Mouse (Mus musculus): ENCODE results near the gene Notum. TPM values are rescaled to one million over a fixed set of nuclear protein-coding genes. Genes with fewer than 3 reads are reported as not detected.
A peak's percentile ranks its signal among the peaks of the same experiment; 100 is the strongest.

Notum gene
- total and polyA plus RNA-seq, 2 experiments, result 34.9 to 61.6 TPM

DNA sequence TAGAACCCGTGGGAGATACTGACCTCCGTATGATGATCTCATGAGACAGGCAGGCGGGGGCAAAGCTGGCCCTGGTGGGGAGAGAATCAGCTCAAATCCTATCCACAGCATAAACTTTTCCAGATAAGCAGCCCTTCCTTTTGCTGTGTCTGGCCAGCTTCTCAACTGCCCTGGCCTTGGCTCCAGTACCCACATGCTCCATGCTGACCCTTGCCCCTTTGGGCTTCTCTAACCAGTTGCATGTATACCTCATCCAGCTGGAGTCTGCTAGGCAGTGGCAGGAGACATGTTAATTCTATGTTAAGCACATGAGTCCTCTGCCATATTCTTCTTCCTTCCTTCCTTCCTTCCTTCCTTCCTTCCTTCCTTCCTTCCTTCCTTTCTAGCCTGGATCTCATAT lies 6.2 kb downstream of the Notum start:
- no peaks in the 10 kb centered on the region for H3K4me1 ChIP-seq (ENCODE audit: control insufficient read depth, insufficient read depth, low read length)
- TF ChIP-seq CTCF (IDR thresholded peaks at IDR 0.05; ENCODE audit: low read depth, low read length), result no peak
- no peak for TF ChIP-seq POLR2A (IDR thresholded peaks at IDR 0.05; ENCODE audit: extremely low read depth, insufficient read depth, low read length)
- 72% methylated on average over 3 of the region's 3 CpGs for WGBS
- peak; percentile 55 for DNase-seq (ENCODE audit: extremely low read depth, low read depth, low spot score)
- no peak overlapping the region for H3K27ac ChIP-seq (replicated peaks; ENCODE audit: insufficient read depth, low read depth, low read length)
- H3K27me3 ChIP-seq (ENCODE audit: control insufficient read depth, insufficient read depth, low read length), result no peaks in the 10 kb centered on the region
- no peaks in the 10 kb centered on the region for H3K79me2 ChIP-seq (ENCODE audit: control insufficient read depth, insufficient read depth, low read length)
- no peaks in the 10 kb centered on the region; the same call in 1 of the 2 replicates for H3K36me3 ChIP-seq (ENCODE audit: control insufficient read depth, insufficient read depth, low read length)
- H3K4me3 ChIP-seq (ENCODE audit: insufficient read depth, low read depth, low read length), result no peak overlapping the region
- H3K9ac ChIP-seq (ENCODE audit: low read depth, low read length), result no peak overlapping the region

DNA sequence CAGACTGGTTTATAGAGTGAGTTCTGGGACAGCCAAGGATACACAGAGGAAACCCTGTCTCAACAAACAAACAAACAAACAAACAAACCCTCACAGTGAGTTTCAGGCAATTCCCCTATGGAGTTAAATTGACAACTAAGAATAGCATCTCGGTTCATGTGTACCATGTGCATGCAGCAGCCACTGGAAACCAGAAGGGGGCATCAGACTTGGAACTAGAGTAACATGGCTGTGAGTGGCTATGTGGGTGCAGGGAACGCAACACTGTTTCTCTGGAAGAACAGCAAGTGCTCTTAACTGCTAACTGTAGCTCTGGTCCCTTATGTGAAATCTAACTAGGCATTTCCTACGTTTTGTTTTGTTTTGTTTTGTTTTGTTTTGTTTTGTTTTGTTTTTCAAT lies 9.1 kb downstream of the Notum start:
- no peaks in the 10 kb centered on the region for H3K4me1 ChIP-seq (ENCODE audit: control insufficient read depth, insufficient read depth, low read length)
- no peak overlapping the region for H3K4me3 ChIP-seq (ENCODE audit: insufficient read depth, low read depth, low read length)
- peak; percentile 45 for DNase-seq (ENCODE audit: extremely low read depth, low read depth, low spot score)
- no peaks in the 10 kb centered on the region for H3K79me2 ChIP-seq (ENCODE audit: control insufficient read depth, insufficient read depth, low read length)
- no peak for TF ChIP-seq POLR2A (IDR thresholded peaks at IDR 0.05; ENCODE audit: extremely low read depth, insufficient read depth, low read length)
- TF ChIP-seq CTCF (IDR thresholded peaks at IDR 0.05; ENCODE audit: low read depth, low read length), result peak; percentile 51; the same call in 1 of the 2 replicates
- WGBS, result 74% methylated on average over 3 of the region's 3 CpGs
- H3K9ac ChIP-seq (ENCODE audit: low read depth, low read length), result no peak overlapping the region
- no peaks in the 10 kb centered on the region for H3K27me3 ChIP-seq (ENCODE audit: control insufficient read depth, insufficient read depth, low read length)
- no peak overlapping the region for H3K27ac ChIP-seq (replicated peaks; ENCODE audit: insufficient read depth, low read depth, low read length)
- no peaks in the 10 kb centered on the region; the same call in 1 of the 2 replicates for H3K36me3 ChIP-seq (ENCODE audit: control insufficient read depth, insufficient read depth, low read length)

DNA sequence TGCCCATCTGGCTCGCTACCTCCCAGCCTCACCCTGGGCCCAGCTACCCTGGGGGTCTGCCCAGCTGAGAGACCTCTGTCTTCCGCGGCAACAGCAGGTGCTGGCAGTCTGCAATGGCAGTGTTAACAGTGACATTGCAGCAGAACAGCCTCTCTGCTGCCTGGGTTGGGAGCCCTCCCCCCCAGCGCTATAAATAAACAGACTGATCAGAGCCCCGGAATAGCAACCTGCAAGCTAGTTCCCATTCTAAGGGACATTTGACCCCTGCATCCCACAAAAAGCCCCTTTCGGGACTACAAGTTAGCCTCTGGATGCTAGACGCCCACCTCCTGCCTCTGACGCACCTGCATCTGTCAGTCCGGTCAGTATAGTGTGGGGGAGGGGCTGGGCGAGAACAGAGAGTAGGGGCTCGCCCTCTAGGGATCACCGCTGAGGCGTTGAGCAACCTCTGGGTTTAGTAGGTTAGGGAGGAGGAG lies 12.9 kb downstream of the Notum start, which contains the start of gene Myadml2:
Gene Myadml2 (minus strand): TSS at position 158 of the 476 bp plus-strand sequence.
- no peaks in the 10 kb centered on the region for H3K27me3 ChIP-seq (ENCODE audit: control insufficient read depth, insufficient read depth, low read length)
- H3K79me2 ChIP-seq (ENCODE audit: control insufficient read depth, insufficient read depth, low read length), result no peaks in the 10 kb centered on the region
- no peak within 1 kb of the TSS for H3K9ac ChIP-seq (ENCODE audit: low read depth, low read length)
- no peaks in the 10 kb centered on the region for H3K36me3 ChIP-seq (ENCODE audit: control insufficient read depth, insufficient read depth, low read length)
- DNase-seq (ENCODE audit: extremely low read depth, low read depth, low spot score), result no peak
- TF ChIP-seq CTCF (IDR thresholded peaks at IDR 0.05; ENCODE audit: low read depth, low read length) (no peak), POLR2A (IDR thresholded peaks at IDR 0.05; ENCODE audit: extremely low read depth, insufficient read depth, low read length) (no peak)
- WGBS, result 12% methylated on average over 13 of the region's 13 CpGs
- no peak within 1 kb of the TSS for H3K4me3 ChIP-seq (ENCODE audit: insufficient read depth, low read depth, low read length)
- H3K27ac ChIP-seq (replicated peaks; ENCODE audit: insufficient read depth, low read depth, low read length), result no peak within 1 kb of the TSS
- peaks cover under 1% of the 10 kb centered on the region; the same call in 1 of the 2 replicates for H3K4me1 ChIP-seq (ENCODE audit: control insufficient read depth, insufficient read depth, low read length)

DNA sequence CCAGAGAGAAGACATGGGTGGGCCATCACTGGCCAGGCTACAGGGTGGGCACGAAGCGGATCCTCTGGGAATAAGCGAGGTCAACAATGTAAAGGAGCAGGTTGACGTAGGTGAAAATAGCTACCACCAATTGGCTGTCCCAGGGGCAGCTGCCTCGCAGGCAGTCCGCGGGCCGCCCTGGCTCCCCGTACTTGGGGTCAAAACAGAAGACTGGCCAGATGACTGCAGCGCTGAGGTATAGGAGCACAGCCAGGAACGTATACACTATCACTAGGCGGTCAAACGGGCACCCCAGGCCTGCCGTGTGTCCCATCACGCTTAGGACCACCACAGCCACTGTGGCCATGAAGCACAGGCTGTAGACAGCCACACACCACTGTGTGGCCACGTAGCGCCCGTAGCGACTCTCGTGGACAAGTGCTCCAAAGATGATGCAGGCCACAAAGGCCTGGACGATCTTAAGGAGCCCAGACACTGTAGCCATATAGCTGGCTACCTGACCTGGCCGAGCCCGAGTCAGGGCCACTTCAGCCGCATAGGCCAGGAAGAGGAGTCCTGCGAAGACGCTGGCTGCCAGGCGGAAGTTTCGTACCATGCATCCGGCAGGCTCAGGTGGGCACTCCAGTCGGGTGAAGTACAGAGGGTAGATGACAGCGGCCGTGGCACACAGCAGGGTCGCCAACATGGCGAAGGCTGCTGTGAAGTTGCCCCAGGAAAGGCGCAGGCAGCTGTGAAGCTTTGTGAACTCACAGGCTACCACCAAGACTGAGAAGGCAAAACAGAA lies 13.7 kb downstream of the Notum start:
- H3K4me1 ChIP-seq (ENCODE audit: control insufficient read depth, insufficient read depth, low read length), result peaks cover 5% of the 10 kb centered on the region; the same call in 1 of the 2 replicates
- H3K9ac ChIP-seq (ENCODE audit: low read depth, low read length), result no peak overlapping the region
- WGBS, result 91% methylated on average over 35 of the region's 35 CpGs
- no peaks in the 10 kb centered on the region for H3K27me3 ChIP-seq (ENCODE audit: control insufficient read depth, insufficient read depth, low read length)
- no peaks in the 10 kb centered on the region for H3K36me3 ChIP-seq (ENCODE audit: control insufficient read depth, insufficient read depth, low read length)
- no peak overlapping the region for H3K27ac ChIP-seq (replicated peaks; ENCODE audit: insufficient read depth, low read depth, low read length)
- DNase-seq (ENCODE audit: extremely low read depth, low read depth, low spot score), result no peak
- H3K79me2 ChIP-seq (ENCODE audit: control insufficient read depth, insufficient read depth, low read length), result no peaks in the 10 kb centered on the region
- TF ChIP-seq POLR2A (IDR thresholded peaks at IDR 0.05; ENCODE audit: extremely low read depth, insufficient read depth, low read length) (no peak), CTCF (IDR thresholded peaks at IDR 0.05; ENCODE audit: low read depth, low read length) (no peak)
- H3K4me3 ChIP-seq (ENCODE audit: insufficient read depth, low read depth, low read length), result no peak overlapping the region

DNA sequence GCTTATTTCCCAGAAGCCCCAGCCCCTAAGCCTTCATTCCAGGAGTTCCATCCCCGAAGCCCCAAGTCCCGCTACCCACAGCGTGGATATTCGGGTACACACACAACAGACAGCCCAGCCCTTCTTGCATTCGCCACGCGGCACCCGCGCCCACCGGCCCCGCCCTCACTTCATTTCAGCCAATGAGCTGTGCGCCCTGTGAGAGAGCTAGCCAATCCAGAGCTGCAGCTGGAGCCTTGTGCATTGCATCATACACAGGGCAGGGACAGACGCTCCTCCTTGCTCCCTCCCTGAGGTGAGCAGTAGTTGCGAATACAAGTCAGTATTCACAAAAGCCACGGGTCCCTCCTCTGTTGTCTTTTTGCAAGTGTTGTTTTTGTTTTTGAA lies 17.4 kb downstream of the Notum start, which contains the start of gene Pycr1:
Gene Pycr1 (minus strand): TSS at position 169 of the 387 bp plus-strand sequence.
- under 1% methylated on average over 15 of the region's 15 CpGs for WGBS

More for the DNA sequence above, 17.4 kb downstream of the Notum start, which contains the start of gene Pycr1:
- DNase-seq (ENCODE audit: extremely low read depth, low read depth, low spot score), result peak; percentile 82
- Histone ChIP-seq H3K9ac (ENCODE audit: low read depth, low read length) (peak within 1 kb of the TSS; percentile 39), H3K27me3 (ENCODE audit: control insufficient read depth, insufficient read depth, low read length) (no peaks in the 10 kb centered on the region), H3K4me1 (ENCODE audit: control insufficient read depth, insufficient read depth, low read length) (peaks cover 5% of the 10 kb centered on the region; the same call in 1 of the 2 replicates), H3K36me3 (ENCODE audit: control insufficient read depth, insufficient read depth, low read length) (no peaks in the 10 kb centered on the region), H3K4me3 (ENCODE audit: insufficient read depth, low read depth, low read length) (peak within 1 kb of the TSS; percentile 32), H3K79me2 (ENCODE audit: control insufficient read depth, insufficient read depth, low read length) (no peaks in the 10 kb centered on the region), H3K27ac (replicated peaks; ENCODE audit: insufficient read depth, low read depth, low read length) (no peak within 1 kb of the TSS)
- TF ChIP-seq POLR2A (IDR thresholded peaks at IDR 0.05; ENCODE audit: extremely low read depth, insufficient read depth, low read length) (no peak), CTCF (IDR thresholded peaks at IDR 0.05; ENCODE audit: low read depth, low read length) (no peak)
